Mouse (Mus musculus): ENCODE data around the gene Gin1. TPM values are rescaled to one million over a fixed set of nuclear protein-coding genes. Genes with fewer than 3 reads are reported as not detected.

Gin1 gene
- 12.3 and 13.6 TPM in 2 replicates for total RNA-seq (2012; rRNA removed)
- 10 to 100 TPM in 1 of 2 experiments, not detected in 1; 20.6 TPM for polyA plus RNA-seq (2012; ENCODE audit: insufficient read depth in 1 of 2, insufficient read length in 2 of 2, low read depth in 1 of 2, low replicate concordance in 2 of 2, missing spikeins in 1 of 2)

DNA sequence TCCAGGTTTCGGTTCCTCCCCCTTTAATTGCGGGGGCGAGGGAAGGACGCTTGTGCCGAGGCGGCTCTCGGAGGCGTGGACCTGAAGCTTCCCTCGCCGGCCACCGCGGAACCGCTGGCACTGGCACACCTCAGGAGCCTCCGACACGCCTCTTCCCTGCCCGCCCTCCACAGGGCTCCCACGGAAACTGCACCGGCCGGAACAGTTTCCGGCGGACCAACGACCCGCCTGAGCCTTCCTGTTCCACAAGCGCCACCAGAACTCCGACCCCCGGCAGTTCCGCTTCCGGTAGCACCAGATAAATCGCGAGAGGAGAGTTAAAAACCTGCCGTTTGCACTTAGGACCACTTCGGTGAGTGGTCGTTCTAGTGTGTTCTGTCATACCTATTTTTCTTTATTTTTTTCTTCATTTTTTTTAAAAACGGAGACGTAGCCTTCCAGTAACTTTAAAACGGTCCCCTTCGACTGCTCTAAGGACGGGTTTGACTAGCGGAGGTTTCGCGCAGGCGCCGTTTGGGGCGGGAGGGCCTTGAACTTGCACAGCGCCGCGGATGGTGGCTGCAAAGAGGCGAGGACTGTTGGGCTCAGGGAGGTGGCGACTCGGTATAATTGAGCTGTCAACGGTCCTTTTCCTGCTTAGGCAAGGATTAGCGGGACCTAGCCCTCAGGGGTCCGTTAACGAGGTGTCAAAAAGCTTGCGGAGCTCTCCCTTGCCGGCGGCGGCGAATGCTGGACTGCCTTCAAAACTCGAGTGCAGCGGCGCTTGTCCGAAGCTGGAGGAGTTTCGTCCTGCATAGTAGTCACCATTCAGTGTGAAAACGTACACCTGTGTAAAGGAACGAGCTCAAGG lies at the start of gene Gin1, which contains the start of gene Ppip5k2:
Gene Gin1 (plus strand): TSS at position 269 of the 850 bp plus-strand sequence.
Gene Ppip5k2 (minus strand): TSS at position 508 of the 850 bp plus-strand sequence.
- Histone ChIP-seq H3K9me3 (replicated peaks; ENCODE audit: insufficient read depth, low read length) (no peaks in the 10 kb centered on the region), H3K27me3 (ENCODE audit: control insufficient read depth in 1 of 2, insufficient read depth in 2 of 2, low read length in 2 of 2) (no peaks in the 10 kb centered on the region), H3K27ac (ENCODE audit: control insufficient read depth, low read depth, low read length) (peak within 1 kb of the TSS; percentile 96), H3K79me2 (ENCODE audit: control insufficient read depth, insufficient read depth, low read length, poor library complexity) (peaks cover 44% of the 10 kb centered on the region), H3K4me3 (ENCODE audit: control insufficient read depth in 1 of 2, insufficient read depth in 1 of 2, low read depth in 2 of 2, low read length in 2 of 2) (peak within 1 kb of the TSS; percentile 77 to 97), H3K9ac (ENCODE audit: control insufficient read depth, low read depth, low read length, poor library complexity, severe bottlenecking) (peak within 1 kb of the TSS; percentile 84), H3K36me3 (ENCODE audit: control insufficient read depth in 1 of 2, insufficient read depth in 2 of 2, low read length in 2 of 2) (peaks cover 0 to 47% of the 10 kb centered on the region in 2 experiments; a peak in 3 of 4 replicates), H3K4me1 (ENCODE audit: control insufficient read depth in 1 of 2, insufficient read depth in 2 of 2, low read length in 2 of 2) (peaks cover 19 to 43% of the 10 kb centered on the region in 2 experiments)
- peak; percentile 100 for DNase-seq (ENCODE audit: low read depth, low spot score)
- peak; percentile 84 for TF ChIP-seq TCF12 (IDR thresholded peaks at IDR 0.05; ENCODE audit: low read depth, low read length)
- TF ChIP-seq ETS1 (IDR thresholded peaks at IDR 0.05; ENCODE audit: low read depth, low read length): peak; percentile 68
- peak; percentile 92 for TF ChIP-seq MYB (IDR thresholded peaks at IDR 0.05; ENCODE audit: low read depth, low read length)
- TF ChIP-seq KAT2A (conservative IDR thresholded peaks at IDR 0.05; ENCODE audit: low read depth, low read length): peak; percentile 76; the same call in 1 of the 2 replicates
- TF ChIP-seq MEF2A (IDR thresholded peaks at IDR 0.05; ENCODE audit: extremely low read depth, insufficient replicate concordance, low read depth, low read length, poor library complexity, severe bottlenecking): no peak
- TF ChIP-seq NRF1 (IDR thresholded peaks at IDR 0.05; ENCODE audit: insufficient read depth, low read depth, low read length, poor library complexity, severe bottlenecking): peak; percentile 70
- 0 out of 2 replicates have a peak, but pooled peaks have one; percentile 7 for TF ChIP-seq SMC3 (IDR thresholded peaks at IDR 0.05; ENCODE audit: low read depth, low read length)
- peak; percentile 92 for TF ChIP-seq ELF1 (IDR thresholded peaks at IDR 0.05; ENCODE audit: low read depth, low read length)
- TF ChIP-seq USF2 (IDR thresholded peaks at IDR 0.05; ENCODE audit: borderline replicate concordance in 1 of 2, insufficient read depth in 1 of 2, low read depth in 1 of 2, low read length in 2 of 2): no peak
- TF ChIP-seq UBTF (IDR thresholded peaks at IDR 0.05; ENCODE audit: borderline replicate concordance, insufficient read depth, low read depth, low read length): peak; percentile 82; the same call in 1 of the 2 replicates
- TF ChIP-seq MAFK (IDR thresholded peaks at IDR 0.05; ENCODE audit: borderline replicate concordance, low read depth, low read length): no peak
- no peak for TF ChIP-seq ZC3H11A (IDR thresholded peaks at IDR 0.05; ENCODE audit: low read depth, low read length)
- no peak for TF ChIP-seq GABPA (IDR thresholded peaks at IDR 0.05; ENCODE audit: low read depth, low read length)
- peak; percentile 31; the same call in 1 of the 2 replicates for TF ChIP-seq CHD1 (IDR thresholded peaks at IDR 0.05; ENCODE audit: low read depth, low read length)
- TF ChIP-seq MAZ (IDR thresholded peaks at IDR 0.05; ENCODE audit: low read depth, low read length): no peak
- peak; percentile 82 for TF ChIP-seq CHD2 (IDR thresholded peaks at IDR 0.05; ENCODE audit: low read length)
- no peak; the same call in 1 of the 2 replicates for TF ChIP-seq POLR2AphosphoS5 (IDR thresholded peaks at IDR 0.05; ENCODE audit: borderline replicate concordance, low read depth, low read length)
- no peak for TF ChIP-seq RAD21 (IDR thresholded peaks at IDR 0.05; ENCODE audit: low read depth, low read length)
- peak; percentile 83 for TF ChIP-seq SIN3A (IDR thresholded peaks at IDR 0.05; ENCODE audit: low read length)
- TF ChIP-seq POLR2A (IDR thresholded peaks at IDR 0.05; ENCODE audit: control insufficient read depth in 1 of 2, insufficient read depth in 1 of 2, low read depth in 1 of 2, low read length in 2 of 2, poor library complexity in 1 of 2): peak; percentile 83 to 88
- peak; percentile 97 for TF ChIP-seq HCFC1 (IDR thresholded peaks at IDR 0.05; ENCODE audit: low read depth, low read length)
- TF ChIP-seq ZKSCAN1 (IDR thresholded peaks at IDR 0.05; ENCODE audit: low read depth, low read length): no peak
- TF ChIP-seq E2F4 (IDR thresholded peaks at IDR 0.05; ENCODE audit: borderline replicate concordance, low read depth, low read length): no peak
- TF ChIP-seq JUND (IDR thresholded peaks at IDR 0.05; ENCODE audit: low read depth, low read length): no peak
- TF ChIP-seq MAX (IDR thresholded peaks at IDR 0.05; ENCODE audit: low read length): peak; percentile 60; the same call in 1 of the 2 replicates
- TF ChIP-seq POLR2AphosphoS2 (IDR thresholded peaks at IDR 0.05; ENCODE audit: low read length): peak; percentile 68; the same call in 1 of the 2 replicates
- TF ChIP-seq TAL1 (IDR thresholded peaks at IDR 0.05; ENCODE audit: low read length): no peak
- peak; percentile 60 for TF ChIP-seq ZMIZ1 (IDR thresholded peaks at IDR 0.05; ENCODE audit: low read depth, low read length)
- TF ChIP-seq GATA1 (IDR thresholded peaks at IDR 0.05; ENCODE audit: low read depth, low read length): peak; percentile 39; the same call in 1 of the 2 replicates
- no peak; a peak in 1 of 4 replicates for TF ChIP-seq EP300 (IDR thresholded peaks at IDR 0.05; ENCODE audit: low read depth in 1 of 2, low read length in 2 of 2)
- TF ChIP-seq CTCF (IDR thresholded peaks at IDR 0.05 in 2 of 3, conservative IDR thresholded peaks at IDR 0.05 in 1 of 3; ENCODE audit: control insufficient read depth in 1 of 3, insufficient read depth in 1 of 3, low read depth in 2 of 3, low read length in 3 of 3, poor library complexity in 1 of 3, severe bottlenecking in 1 of 3): peak in 2 of 3 experiments; percentile 45 to 63; a peak in 4 of 6 replicates
- peak; percentile 94 for TF ChIP-seq TBP (IDR thresholded peaks at IDR 0.05; ENCODE audit: low read depth, low read length)
- TF ChIP-seq NELFE (IDR thresholded peaks at IDR 0.05; ENCODE audit: low read depth, low read length): peak; percentile 90
- no peak; the same call in 1 of the 2 replicates for TF ChIP-seq USF1 (IDR thresholded peaks at IDR 0.05; ENCODE audit: low read depth, low read length)
